Mouse (Mus musculus): ENCODE measurements around the gene Rab1b. TPM values are rescaled to one million over a fixed set of nuclear protein-coding genes. Genes with fewer than 3 reads are reported as not detected.
"Not testable (repeated sequence)": the region's sequence is repeated elsewhere in the genome, so short reads cannot be mapped to it uniquely, and the experiment has no call there.

The Rab1b gene
- polyA plus RNA-seq, 1 experiment, result 142 TPM

DNA sequence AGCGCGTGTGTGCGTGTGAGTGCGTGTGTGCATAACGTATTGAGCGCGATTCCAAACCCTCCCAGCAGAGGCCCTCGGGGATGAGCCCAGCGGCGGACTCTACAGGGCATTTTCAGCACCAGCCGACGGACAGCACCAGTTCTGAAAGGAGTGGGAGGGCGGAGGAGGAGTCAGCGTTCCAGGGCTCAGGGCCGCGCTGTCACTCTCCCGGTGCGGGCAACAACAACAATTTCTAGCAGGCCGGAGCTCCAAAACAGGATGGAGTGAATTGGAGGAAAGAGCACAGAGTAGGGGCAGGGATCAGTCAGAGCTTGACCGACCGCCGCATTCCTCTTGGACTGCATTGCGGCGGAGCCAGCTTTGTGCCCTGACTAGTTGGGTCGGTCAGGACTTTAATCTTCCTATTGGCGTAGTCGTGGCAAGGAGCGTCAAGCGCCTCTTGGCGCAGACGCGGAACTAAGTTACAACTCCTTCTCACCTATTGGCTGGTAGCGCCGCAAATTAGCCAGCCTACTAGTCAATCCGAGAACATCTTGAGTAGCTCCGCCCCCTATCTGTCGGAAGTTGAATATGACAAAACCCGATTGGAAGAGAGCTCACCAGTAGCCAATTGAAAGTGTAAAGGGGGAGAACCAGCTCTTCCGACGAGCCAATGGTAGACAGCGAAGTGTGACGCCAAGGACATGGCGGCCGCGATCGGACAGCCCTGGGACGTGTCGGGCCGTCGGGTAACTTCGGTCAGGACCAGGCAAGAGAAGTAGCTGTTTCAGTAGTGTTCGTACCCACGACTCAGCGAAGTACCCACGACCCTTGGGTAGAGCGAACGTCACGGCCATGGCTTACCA is 18.8 kb downstream of the Rab1b start, which contains the start of gene Yif1a:
Gene Yif1a, plus strand, starts transcription at position 655 of the 845 bp plus-strand sequence.
- Histone ChIP-seq H3K4me1 (ENCODE audit: control insufficient read depth, insufficient read depth, low read length) (peaks cover 14% of the 10 kb centered on the region), H3K27ac (ENCODE audit: insufficient read depth, low read depth, low read length) (peak within 1 kb of the TSS; percentile 50), H3K4me3 (ENCODE audit: insufficient read depth, low read length) (peak within 1 kb of the TSS; percentile 91)
- TF ChIP-seq CTCF (IDR thresholded peaks at IDR 0.05; ENCODE audit: low read depth, low read length), result no peak
- TF ChIP-seq POLR2A (IDR thresholded peaks at IDR 0.05; ENCODE audit: borderline replicate concordance, low read depth, low read length), result no peak

DNA sequence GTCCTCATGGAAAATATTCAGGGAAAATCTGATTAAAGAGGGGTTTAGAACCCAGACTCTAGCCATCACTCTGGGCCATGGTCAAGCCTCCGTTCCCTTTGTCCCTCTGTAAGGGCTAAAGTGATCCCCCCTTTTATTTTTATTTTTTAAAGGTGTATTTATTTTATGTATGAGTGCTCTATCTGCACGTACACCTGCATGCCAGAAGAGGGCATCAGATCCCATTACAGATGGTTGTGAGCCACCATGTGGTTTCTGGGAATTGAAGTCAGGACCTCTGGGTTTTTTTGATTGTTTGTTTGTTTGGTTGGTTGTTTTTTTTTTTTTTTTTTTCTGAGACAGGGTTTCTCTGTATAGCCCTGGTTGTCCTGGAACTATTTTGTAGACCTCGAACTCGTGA is 20.3 kb downstream of the Rab1b start:
- peaks cover 14% of the 10 kb centered on the region for H3K4me1 ChIP-seq (ENCODE audit: control insufficient read depth, insufficient read depth, low read length)
- H3K27ac ChIP-seq (ENCODE audit: insufficient read depth, low read depth, low read length); H3K4me3 ChIP-seq (ENCODE audit: insufficient read depth, low read length): not testable (repeated sequence)

DNA sequence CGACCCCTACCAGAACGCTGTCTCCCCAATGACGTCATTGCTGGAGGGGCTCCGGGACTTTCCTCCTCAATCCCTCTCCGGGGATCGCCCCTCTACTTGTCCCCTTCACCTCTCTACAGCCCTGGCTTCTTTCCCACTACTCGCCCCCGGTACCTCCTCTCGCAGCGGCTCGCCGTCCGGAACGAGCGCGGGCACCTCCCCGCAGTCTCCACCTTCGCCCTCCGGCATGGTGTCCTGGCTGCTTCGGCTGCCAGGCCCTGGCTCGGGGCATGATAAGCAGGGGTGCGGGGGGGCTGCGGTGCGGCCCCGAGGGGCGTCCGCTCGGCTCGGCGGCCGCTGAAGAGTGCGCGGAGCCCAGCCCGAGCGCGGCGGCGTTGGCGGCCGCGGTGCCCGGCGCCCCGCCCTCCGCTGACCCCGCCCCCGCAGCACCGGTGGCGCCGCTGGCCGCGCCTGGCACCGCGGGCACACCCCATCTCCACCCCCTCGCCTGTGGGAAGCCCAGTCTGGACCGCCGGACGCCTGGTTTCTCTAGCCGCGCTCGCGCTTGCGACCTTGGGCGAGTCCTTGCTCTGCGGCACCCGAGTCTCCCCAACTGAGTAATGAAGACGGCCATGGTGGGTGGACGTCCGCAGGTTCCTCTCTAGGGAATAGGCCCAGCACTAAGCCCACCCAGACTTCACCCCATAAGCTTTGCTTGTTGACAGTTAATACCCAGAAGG is 21.6 kb downstream of the Rab1b start, which contains the start of gene Tmem151a:
Gene Tmem151a, minus strand, starts transcription at position 387 of the 719 bp plus-strand sequence.
- TF ChIP-seq CTCF (IDR thresholded peaks at IDR 0.05; ENCODE audit: low read depth, low read length), result no peak
- TF ChIP-seq POLR2A (IDR thresholded peaks at IDR 0.05; ENCODE audit: borderline replicate concordance, low read depth, low read length), result no peak
- peaks cover 14% of the 10 kb centered on the region for H3K4me1 ChIP-seq (ENCODE audit: control insufficient read depth, insufficient read depth, low read length)
- H3K4me3 ChIP-seq (ENCODE audit: insufficient read depth, low read length), result peak within 1 kb of the TSS; percentile 65
- no peak within 1 kb of the TSS for H3K27ac ChIP-seq (ENCODE audit: insufficient read depth, low read depth, low read length)

DNA sequence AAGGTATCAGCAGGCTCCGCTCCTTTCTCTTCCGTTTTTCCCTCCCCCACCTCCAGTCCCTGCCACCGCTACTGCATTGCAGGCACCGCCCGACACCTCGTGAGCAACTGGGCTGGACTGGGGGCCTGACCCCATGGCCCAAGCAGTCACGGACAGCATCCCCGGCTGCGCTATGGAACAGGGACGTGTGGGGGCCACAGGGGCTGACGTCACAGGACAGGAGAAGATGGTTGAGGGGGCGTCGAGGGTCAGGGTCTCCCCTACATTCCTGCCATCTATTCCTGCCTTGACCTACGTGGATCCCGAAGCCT is 22.1 kb downstream of the Rab1b start:
- Histone ChIP-seq H3K4me3 (ENCODE audit: insufficient read depth, low read length) (peak overlapping the region; percentile 65), H3K4me1 (ENCODE audit: control insufficient read depth, insufficient read depth, low read length) (peaks cover 14% of the 10 kb centered on the region), H3K27ac (ENCODE audit: insufficient read depth, low read depth, low read length) (no peak overlapping the region)
- no peak for TF ChIP-seq POLR2A (IDR thresholded peaks at IDR 0.05; ENCODE audit: borderline replicate concordance, low read depth, low read length)
- no peak for TF ChIP-seq CTCF (IDR thresholded peaks at IDR 0.05; ENCODE audit: low read depth, low read length)

DNA sequence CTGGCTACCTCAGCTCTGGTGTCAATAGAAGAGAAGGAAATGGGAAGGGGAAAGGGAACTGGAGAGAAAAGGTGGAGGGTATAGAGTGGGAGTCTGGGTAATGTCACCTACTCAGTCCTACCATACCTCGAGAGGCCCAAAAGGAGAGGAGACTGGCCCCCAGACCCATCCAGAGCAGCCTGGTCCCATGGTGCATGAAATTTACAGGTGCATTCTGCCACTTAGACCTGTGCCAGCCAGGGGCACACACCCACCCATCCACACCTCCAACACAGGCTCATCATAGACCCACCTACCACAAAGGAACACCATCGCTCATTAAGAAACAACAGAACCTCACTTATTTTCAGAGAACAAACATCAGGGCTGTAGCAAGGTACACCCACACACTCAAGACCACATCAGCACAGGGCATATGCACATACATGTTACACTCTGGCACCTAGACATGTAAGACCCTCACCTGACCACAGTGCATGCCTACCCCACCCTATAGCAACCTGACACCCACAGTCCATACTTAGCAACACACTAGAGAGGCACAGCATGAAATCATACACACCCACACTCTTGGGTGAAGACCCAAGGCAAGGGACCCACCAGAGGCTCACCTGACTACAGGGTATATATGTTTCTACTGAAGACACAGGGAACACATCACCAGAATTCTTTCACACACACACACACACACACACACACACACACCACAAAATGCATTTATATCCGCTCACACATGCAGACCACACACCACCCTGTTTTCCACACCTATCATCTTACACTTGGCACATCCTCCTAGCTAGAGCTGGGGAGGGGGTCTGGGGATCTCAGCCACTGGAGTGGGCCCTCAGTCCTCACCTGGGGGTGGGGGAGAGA is 22.7 kb downstream of the Rab1b start:
- peaks cover 11% of the 10 kb centered on the region for H3K4me1 ChIP-seq (ENCODE audit: control insufficient read depth, insufficient read depth, low read length)
- H3K4me3 ChIP-seq (ENCODE audit: insufficient read depth, low read length), result no peak overlapping the region
- H3K27ac ChIP-seq (ENCODE audit: insufficient read depth, low read depth, low read length), result no peak overlapping the region
- TF ChIP-seq CTCF (IDR thresholded peaks at IDR 0.05; ENCODE audit: low read depth, low read length) (no peak), POLR2A (IDR thresholded peaks at IDR 0.05; ENCODE audit: borderline replicate concordance, low read depth, low read length) (no peak)

DNA sequence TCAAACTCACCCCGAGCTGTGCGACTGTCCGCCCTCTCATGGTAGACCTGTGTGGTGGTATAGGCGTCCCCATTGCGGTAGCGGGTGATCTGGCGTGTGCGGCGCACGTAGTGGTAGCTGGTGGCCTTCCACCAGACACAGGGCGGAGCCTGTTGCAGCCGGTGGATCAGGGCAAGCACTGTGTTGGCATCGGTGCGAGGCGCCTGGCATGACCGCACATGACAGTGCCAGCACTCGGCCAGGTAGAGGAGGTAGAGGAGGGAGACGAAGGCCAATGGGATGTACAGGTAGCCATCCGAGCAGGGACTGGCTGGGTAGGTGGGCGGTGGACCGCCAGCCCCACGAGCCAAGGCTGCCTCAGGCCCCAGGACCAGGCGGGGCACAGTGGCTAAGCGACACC is 24.3 kb downstream of the Rab1b start:
- no peak overlapping the region for H3K27ac ChIP-seq (ENCODE audit: insufficient read depth, low read depth, low read length)
- TF ChIP-seq CTCF (IDR thresholded peaks at IDR 0.05; ENCODE audit: low read depth, low read length) (no peak), POLR2A (IDR thresholded peaks at IDR 0.05; ENCODE audit: borderline replicate concordance, low read depth, low read length) (no peak)
- peaks cover 9% of the 10 kb centered on the region for H3K4me1 ChIP-seq (ENCODE audit: control insufficient read depth, insufficient read depth, low read length)
- H3K4me3 ChIP-seq (ENCODE audit: insufficient read depth, low read length), result no peak overlapping the region

DNA sequence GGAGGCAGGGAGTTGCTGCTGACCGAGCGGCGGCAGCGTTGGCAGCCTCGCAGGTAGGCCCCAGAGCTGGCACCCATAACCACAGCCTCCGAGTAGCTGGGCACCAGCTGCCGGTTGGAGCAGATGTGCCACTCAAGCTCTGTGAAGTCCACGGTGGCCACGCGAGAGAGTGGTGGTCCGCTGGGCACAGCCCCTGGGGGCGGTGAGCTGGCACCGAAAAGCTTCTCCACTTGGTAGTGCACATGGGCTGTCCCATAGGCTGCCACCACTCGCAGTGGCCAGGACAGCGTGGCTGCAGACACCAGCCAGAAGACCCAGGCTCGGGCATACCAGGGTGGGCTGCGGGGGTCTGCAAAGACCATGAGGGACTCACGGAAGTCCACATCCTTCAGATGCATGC is 24.9 kb downstream of the Rab1b start:
- no peak overlapping the region for H3K27ac ChIP-seq (ENCODE audit: insufficient read depth, low read depth, low read length)
- H3K4me1 ChIP-seq (ENCODE audit: control insufficient read depth, insufficient read depth, low read length), result peaks cover 4% of the 10 kb centered on the region; the same call in 1 of the 2 replicates
- no peak for TF ChIP-seq POLR2A (IDR thresholded peaks at IDR 0.05; ENCODE audit: borderline replicate concordance, low read depth, low read length)
- no peak for TF ChIP-seq CTCF (IDR thresholded peaks at IDR 0.05; ENCODE audit: low read depth, low read length)
- no peak overlapping the region for H3K4me3 ChIP-seq (ENCODE audit: insufficient read depth, low read length)

DNA sequence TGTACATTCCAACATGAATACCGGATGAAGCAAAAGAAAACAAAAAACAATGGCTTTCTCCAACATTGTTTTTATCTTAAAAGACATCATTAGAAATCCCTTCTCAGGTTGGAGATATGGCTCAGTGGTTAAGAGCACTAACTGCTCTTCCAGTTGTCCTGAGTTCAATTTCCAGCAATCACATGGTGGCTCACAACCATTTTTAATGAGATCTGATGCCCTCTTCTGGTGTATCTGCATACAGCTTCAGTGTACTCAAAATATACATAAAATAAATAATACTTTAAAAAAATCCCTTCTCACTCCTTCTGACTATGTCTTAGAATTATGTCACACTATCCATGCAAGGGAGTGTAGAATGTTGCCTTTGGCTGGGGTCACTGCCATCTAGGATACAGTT is 27.6 kb downstream of the Rab1b start:
- no peak for TF ChIP-seq CTCF (IDR thresholded peaks at IDR 0.05; ENCODE audit: low read depth, low read length)
- TF ChIP-seq POLR2A (IDR thresholded peaks at IDR 0.05; ENCODE audit: borderline replicate concordance, low read depth, low read length), result no peak
- Histone ChIP-seq H3K27ac (ENCODE audit: insufficient read depth, low read depth, low read length) (no peak overlapping the region), H3K4me1 (ENCODE audit: control insufficient read depth, insufficient read depth, low read length) (peaks cover 6% of the 10 kb centered on the region; the same call in 1 of the 2 replicates), H3K4me3 (ENCODE audit: insufficient read depth, low read length) (no peak overlapping the region)

DNA sequence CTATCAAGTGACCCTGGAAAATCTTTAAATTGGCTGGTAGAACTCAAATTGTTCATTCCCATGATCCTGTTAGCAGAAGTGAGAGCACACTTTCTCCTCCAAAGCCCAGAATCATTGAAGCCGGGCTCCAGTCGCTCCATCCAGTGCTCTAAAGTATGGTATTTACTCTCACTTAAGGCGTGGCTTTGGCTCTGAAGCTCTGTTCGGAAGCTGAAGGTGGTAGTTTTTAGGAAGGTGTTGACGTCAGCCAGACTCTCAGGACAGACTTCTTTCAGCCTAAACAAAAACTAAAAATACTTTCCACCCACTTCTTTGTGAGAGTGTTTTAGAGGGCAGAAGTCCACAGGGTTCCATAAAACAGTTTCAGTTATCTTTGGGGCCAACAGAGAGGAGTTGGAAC is 33.4 kb downstream of the Rab1b start:
- Histone ChIP-seq H3K4me3 (ENCODE audit: insufficient read depth, low read length) (no peak overlapping the region), H3K4me1 (ENCODE audit: control insufficient read depth, insufficient read depth, low read length) (peaks cover 16% of the 10 kb centered on the region; the same call in 1 of the 2 replicates), H3K27ac (ENCODE audit: insufficient read depth, low read depth, low read length) (no peak overlapping the region)
- no peak for TF ChIP-seq POLR2A (IDR thresholded peaks at IDR 0.05; ENCODE audit: borderline replicate concordance, low read depth, low read length)
- no peak for TF ChIP-seq CTCF (IDR thresholded peaks at IDR 0.05; ENCODE audit: low read depth, low read length)
